Mouse (Mus musculus): ENCODE measurements at regions not wholly inside any gene's neighbourhood (a gene's known extent, or its start where the extent isn't known, plus 50 kb on each side); places are given as distances from the start of the nearest gene placed in this dataset.

DNA sequence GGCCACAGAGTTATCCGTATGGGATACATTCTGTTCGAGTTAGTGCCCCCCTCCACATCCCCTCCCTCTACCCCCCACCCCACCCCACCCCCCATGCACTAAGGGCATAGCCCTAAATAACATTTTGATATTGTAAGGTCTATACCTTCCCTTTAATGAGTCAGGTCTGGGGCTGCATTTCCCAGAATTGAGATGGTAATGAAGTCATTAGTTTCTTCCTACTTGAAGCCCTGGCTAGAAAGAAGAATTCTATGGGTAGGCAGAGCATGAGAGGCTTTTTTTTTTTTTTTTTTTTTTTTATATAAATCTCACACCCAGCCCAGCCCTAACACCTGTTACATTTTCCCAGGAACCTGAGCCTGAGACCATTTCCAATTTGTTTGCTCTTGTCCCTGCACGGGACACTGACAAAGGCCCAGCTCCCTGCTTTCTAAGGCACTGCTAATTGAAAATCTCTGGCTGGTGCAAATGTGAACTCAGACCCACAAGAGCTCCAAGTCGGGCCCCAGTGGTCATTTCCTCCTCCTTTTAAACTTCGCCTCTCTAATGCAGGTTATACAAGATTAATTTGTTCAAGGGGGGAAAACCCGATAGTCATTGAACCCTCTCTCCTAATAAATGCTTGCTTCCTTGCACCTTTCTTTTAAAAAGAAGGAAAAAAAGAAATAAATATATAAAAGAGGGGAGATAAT lies 106.5 kb upstream of the Id4 start:
- H3K27ac ChIP-seq, result no peak overlapping the region
- intact Hi-C loops (cut with DNase I), result loop anchor here (5.0 kb wide), 1 partner anchor 48 kb away; no protein-coding TSS in a partner anchor

DNA sequence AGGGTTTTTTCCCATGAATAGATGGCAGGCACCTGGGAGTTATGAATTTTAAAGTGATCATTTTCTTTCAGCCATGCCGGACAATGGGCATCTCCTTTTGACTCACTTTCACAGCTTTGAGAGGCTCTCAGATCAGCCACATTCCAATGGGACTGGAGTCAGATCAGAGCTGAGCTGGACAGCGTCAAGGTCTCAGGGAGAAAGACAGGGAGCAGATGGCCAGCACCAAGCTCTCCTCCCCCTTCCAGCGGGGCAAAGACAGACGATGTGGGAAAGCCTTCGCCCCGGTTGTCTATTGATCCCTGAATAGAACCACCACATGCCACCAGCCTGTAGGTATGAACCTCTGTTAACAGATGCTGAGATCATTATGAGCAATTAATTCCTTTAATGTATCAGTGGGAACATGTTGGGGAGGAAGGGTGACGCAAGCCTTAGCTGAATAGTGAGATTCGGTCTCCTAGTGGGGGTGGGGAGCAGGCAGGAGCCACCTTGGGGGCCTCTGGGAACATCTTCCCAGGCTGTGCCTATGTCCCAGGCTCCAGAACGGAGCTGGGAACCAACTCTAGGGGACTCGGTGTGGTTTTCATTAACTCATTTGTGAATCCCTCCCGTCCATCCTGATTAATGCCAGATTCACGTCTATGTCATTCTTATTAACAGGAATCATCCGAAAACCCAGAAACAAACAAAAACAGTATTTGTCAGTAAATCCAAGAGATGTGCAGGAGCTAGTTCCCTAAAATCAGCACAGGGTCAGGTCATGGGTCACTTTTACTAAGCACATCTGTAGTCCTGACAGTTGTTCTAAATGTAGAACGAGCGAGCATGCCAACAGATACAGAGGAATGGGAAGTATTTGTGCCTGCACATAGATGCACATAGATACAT lies 101.8 kb upstream of the Id4 start:
- H3K27ac ChIP-seq, result no peak overlapping the region
- TF ChIP-seq CTCF (IDR thresholded peaks at IDR 0.05), result no peak
- intact Hi-C loops (cut with DNase I), result no loop called here
- no peak for DNase-seq
- H3K4me3 ChIP-seq, result no peak overlapping the region

More for the DNA sequence above, 106.5 kb upstream of the Id4 start:
- DNase-seq, result no peak
- TF ChIP-seq CTCF (IDR thresholded peaks at IDR 0.05), result no peak
- no peak overlapping the region for H3K4me3 ChIP-seq

GRCm38 (mm10) chr13:48160161-48160560 lies 100.9 kb upstream of the Id4 start:
- Histone ChIP-seq H3K27ac (no peak overlapping the region), H3K4me3 (no peak overlapping the region)
- intact Hi-C loops (cut with DNase I), result no loop called here
- TF ChIP-seq CTCF (IDR thresholded peaks at IDR 0.05), result no peak
- DNase-seq, result no peak

GRCm38 (mm10) chr13:48161339-48161738 lies 99.7 kb upstream of the Id4 start:
- intact Hi-C loops (cut with DNase I), result no loop called here
- no peak for TF ChIP-seq CTCF (IDR thresholded peaks at IDR 0.05)
- Histone ChIP-seq H3K27ac (no peak overlapping the region), H3K4me3 (no peak overlapping the region)
- no peak for DNase-seq

DNA sequence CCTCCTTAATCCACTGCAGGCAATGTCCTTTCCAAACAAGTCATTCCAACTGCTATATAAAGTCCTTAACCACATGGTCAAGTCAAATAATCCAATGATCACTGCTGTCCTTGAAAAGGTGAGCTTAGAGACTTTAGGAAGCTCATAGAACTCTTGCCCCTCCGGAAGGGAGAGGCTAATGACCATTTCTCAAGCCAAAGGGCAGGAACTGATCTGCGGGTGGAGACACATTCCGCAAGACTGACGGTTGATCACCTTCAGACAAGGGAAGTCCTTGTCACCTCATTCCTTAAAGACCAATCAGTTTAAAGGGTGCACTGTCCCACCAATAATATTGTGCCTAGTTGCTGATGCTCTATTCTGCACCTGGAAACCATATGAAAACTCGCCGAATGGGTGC lies 96.4 kb upstream of the Id4 start:
- no peak for TF ChIP-seq CTCF (IDR thresholded peaks at IDR 0.05)
- Histone ChIP-seq H3K27ac (no peak overlapping the region), H3K4me3 (no peak overlapping the region)
- intact Hi-C loops (cut with DNase I), result no loop called here
- no peak for DNase-seq

- Histone ChIP-seq H3K4me3 (no peak overlapping the region), H3K27ac (no peak overlapping the region)
- DNase-seq, result no peak
- intact Hi-C loops (cut with DNase I), result no loop called here
- TF ChIP-seq CTCF (IDR thresholded peaks at IDR 0.05), result no peak
Measured at GRCm38 (mm10) chr13:48165838-48166237, 95.2 kb upstream of the Id4 start.

GRCm38 (mm10) chr13:48167976-48168375 lies 93.1 kb upstream of the Id4 start:
- TF ChIP-seq CTCF (IDR thresholded peaks at IDR 0.05), result no peak
- no peak for DNase-seq
- intact Hi-C loops (cut with DNase I), result no loop called here
- no peak overlapping the region for H3K27ac ChIP-seq
- no peak overlapping the region for H3K4me3 ChIP-seq

- no peak for DNase-seq
- no peak for TF ChIP-seq CTCF (IDR thresholded peaks at IDR 0.05)
- no peak overlapping the region for H3K4me3 ChIP-seq
- H3K27ac ChIP-seq, result no peak overlapping the region
- intact Hi-C loops (cut with DNase I), result no loop called here
Measured at GRCm38 (mm10) chr13:48171309-48171953, 89.6 kb upstream of the Id4 start.

GRCm38 (mm10) chr13:48171994-48172393 lies 89.0 kb upstream of the Id4 start:
- intact Hi-C loops (cut with DNase I), result no loop called here
- no peak for DNase-seq
- Histone ChIP-seq H3K4me3 (no peak overlapping the region), H3K27ac (no peak overlapping the region)
- no peak for TF ChIP-seq CTCF (IDR thresholded peaks at IDR 0.05)

DNA sequence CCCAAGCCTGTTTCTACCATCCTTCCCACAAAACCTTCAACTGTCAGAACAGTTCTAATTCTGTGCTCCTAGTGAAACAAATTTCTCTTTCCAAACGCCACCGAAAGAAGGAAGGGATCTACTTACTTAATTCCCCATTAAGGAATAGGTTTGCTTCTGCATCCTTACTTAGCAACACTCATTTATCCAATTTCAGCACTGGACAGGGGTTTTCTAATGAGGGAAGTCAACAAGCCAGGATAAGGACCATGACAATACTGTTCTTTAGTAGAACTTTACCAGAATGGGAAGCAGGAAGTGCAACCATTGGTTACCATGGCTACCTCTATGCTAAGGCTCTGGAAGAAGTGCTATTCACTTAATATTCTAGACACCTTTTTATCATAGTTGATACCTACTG lies 68.6 kb upstream of the Id4 start:
- no peak for DNase-seq
- no peak overlapping the region for H3K4me3 ChIP-seq
- intact Hi-C loops (cut with DNase I), result no loop called here
- no peak overlapping the region for H3K27ac ChIP-seq
- TF ChIP-seq CTCF (IDR thresholded peaks at IDR 0.05), result no peak

GRCm38 (mm10) chr13:48193942-48194341 lies 67.1 kb upstream of the Id4 start:
- H3K4me3 ChIP-seq, result no peak overlapping the region
- no peak for TF ChIP-seq CTCF (IDR thresholded peaks at IDR 0.05)
- DNase-seq, result peak; percentile 67
- no peak overlapping the region for H3K27ac ChIP-seq
- intact Hi-C loops (cut with DNase I), result no loop called here

DNA sequence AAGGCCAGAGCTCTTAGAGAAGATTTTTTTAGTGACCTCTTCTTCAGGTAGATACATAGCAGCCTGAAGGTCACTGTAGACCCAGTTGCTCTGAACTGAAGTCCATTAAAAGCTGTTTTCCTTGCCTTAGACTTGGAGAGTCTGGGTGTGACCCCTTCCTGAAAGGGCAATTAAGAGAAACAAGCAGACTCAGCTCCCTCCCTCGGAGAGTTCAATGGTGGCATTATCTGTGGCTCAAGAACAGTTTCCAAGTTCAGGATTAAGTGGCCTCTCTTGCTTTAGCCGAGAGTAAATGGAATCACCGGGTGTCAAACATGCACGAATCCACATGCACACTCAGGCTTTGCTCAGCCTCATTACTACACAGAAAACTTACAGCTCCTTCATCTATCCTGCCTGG lies 53.2 kb upstream of the Id4 start:
- no peak for DNase-seq
- Histone ChIP-seq H3K27ac (no peak overlapping the region), H3K4me3 (no peak overlapping the region)
- TF ChIP-seq CTCF (IDR thresholded peaks at IDR 0.05), result no peak
- intact Hi-C loops (cut with DNase I), result no loop called here
